Mouse (Mus musculus) adrenal gland, postnatal 36 days (tissue): ENCODE measurements at regions not wholly inside any gene's neighbourhood (a gene's known extent, or its start where the extent isn't known, plus 50 kb on each side); places are given as distances from the start of the nearest gene placed in this dataset.

Source experiments
- DNase-seq, 2 experiments: peaks; one replicate each; pipeline ENCODE4 v3.0.0; 2021; ENCODE audit warnings: mixed read lengths in 1 of 2

GRCm38 (mm10) chr5:118380422-118381293 lies 135.6 kb downstream of the 2410131K14Rik start:
- DNase-seq = peak; percentile 41 to 63

GRCm38 (mm10) chr5:118381294-118381675 lies 136.3 kb downstream of the 2410131K14Rik start:
- DNase-seq = peak; percentile 72 to 78

- DNase-seq = peak; percentile 10 to 54
These were observed 141.1 kb downstream of the 2410131K14Rik start for GRCm38 (mm10) chr5:118386126-118386525.

DNA sequence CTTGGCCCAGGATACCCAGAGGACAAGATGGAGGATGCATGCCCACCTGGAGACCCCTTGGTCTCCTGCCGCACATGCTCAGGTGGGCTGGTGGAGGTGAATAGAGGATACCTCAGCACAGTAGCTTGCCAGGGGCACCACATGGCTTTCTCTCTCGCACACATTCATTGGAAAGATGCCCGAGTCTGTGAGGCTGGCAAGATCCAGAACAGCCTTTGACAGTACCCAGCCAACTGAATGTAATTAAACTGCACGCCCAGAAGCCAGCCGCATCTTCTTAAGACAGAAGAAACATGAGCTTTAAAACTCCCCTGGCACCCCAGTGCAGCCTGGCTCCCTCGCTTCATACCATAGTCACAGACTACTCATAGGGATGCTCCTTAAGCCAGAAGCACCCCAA lies 143.4 kb downstream of the 2410131K14Rik start:
- DNase-seq = no peak

GRCm38 (mm10) chr5:118390691-118391373 lies 145.8 kb downstream of the 2410131K14Rik start:
- no peak for DNase-seq

- peak; percentile 32 to 56 for DNase-seq
These were observed 148.0 kb downstream of the 2410131K14Rik start for GRCm38 (mm10) chr5:118392932-118393487.

DNA sequence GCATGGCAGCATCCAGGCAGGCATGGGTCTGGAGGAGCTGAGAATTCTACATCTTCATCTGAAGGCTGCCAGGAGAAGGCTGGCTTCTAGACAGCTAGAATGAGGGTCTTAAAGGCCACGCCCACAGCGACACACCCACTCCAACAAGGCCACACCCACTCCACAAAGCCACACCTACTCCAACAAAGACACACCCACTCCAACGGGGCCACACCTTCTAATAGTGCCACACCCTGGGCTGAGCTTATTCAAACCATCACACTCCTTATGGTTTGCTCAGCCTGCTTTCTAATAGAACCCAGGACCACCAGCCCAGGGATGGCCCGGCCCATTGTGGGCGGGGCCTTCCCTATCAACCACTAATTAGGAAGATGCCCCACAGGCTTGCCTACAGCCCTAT lies 149.0 kb downstream of the 2410131K14Rik start:
- DNase-seq = no peak

DNA sequence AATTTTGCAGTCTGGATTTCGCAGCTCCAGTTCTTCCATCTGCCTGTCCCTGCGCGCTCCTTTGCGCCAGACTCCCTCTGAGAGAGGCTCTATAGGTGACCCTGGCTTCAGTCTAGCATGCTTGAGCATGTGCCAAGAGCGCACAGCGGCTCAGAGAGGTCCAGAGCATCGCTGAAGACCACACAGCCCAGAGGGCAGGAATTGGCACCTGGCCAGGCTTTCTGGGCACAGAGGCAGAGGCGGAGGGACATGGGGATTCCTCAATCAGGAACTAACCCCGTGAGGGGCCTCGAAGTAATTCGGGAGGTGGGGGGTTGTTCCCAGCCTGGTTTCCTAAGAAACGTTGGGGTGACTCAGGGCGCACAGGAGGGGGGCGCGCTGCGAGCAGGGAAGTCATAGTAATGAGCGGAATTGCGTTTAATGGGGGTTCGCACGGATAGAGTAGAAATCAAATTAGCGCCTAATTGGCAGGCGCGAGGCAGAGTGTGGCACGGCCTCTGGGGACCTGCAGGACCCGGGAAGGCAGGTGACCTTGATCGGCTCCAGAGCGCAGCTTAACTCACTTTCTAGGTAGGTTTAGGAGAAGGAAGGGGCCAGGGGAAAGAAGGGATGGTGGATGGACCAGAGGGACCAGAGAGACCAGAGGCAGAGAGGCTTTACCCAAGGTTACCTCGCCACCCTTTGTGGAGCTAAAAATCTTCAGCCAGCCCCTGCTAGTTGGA lies 151.1 kb downstream of the 2410131K14Rik start:
- DNase-seq = peak; percentile 23 to 39

DNA sequence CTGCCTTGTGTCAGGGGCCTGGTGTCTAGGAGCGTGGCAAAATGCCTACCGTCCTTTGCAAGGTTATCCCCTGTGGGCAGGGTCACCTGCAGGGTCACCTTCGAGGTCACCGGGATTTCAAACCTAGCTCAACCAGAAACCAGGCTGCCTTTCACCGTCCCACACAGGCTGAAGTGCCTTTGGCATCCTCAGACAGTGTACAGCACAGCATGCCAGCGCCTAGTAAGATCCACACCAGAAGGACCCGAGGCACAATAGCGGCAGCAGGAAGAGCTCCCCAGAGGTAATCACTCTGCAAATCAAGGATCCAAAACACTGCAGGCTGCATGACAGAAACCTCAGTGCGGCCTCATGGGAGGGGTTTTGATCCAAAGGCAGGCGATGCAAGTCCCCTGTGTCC lies 155.9 kb downstream of the 2410131K14Rik start:
- DNase-seq = no peak

GRCm38 (mm10) chr5:118404398-118404797 lies 156.1 kb upstream of the Med13l start:
- DNase-seq = no peak

DNA sequence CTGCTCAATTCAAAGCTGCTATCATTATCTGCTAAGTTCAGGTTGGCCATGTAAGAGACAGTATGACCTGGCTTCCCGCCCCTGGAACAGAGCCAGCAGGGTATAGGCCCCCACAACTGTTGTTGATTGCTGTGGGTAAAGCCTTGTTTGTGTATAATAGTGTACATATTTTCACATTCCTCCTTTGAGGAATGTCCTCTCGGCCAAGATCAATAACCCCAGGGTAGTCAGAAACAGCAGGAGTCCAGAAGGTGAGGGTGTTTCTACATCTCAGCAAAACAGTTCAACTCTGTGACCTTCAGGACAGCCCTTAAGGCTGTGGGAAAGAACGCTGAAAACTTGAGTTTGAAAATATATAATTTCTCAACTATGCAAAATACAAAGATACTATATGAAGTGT lies 155.1 kb upstream of the Med13l start:
- no peak for DNase-seq

- no peak for DNase-seq
These were observed 153.0 kb upstream of the Med13l start for GRCm38 (mm10) chr5:118407451-118407850.

GRCm38 (mm10) chr5:118407973-118408372 lies 152.5 kb upstream of the Med13l start:
- DNase-seq = no peak

DNA sequence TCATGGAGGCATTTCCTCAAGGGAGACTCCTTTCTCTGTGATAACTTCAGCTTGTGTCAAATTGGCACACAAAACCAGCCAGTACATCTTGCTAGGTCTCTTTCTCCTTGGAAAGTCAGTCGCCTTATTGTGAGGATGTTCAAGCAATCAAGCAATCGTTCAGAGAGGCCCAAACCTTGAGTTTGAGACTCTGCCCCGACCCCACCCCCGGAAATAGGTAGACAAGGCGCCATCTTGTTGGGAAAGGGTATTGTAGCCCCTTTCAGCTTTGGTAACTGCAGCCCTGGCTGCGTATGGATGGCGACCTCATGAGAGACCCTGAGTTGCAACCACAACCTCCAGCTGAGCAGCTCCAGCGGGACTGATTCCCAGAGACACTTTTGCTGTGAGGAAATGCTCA lies 151.7 kb upstream of the Med13l start:
- DNase-seq = no peak

DNA sequence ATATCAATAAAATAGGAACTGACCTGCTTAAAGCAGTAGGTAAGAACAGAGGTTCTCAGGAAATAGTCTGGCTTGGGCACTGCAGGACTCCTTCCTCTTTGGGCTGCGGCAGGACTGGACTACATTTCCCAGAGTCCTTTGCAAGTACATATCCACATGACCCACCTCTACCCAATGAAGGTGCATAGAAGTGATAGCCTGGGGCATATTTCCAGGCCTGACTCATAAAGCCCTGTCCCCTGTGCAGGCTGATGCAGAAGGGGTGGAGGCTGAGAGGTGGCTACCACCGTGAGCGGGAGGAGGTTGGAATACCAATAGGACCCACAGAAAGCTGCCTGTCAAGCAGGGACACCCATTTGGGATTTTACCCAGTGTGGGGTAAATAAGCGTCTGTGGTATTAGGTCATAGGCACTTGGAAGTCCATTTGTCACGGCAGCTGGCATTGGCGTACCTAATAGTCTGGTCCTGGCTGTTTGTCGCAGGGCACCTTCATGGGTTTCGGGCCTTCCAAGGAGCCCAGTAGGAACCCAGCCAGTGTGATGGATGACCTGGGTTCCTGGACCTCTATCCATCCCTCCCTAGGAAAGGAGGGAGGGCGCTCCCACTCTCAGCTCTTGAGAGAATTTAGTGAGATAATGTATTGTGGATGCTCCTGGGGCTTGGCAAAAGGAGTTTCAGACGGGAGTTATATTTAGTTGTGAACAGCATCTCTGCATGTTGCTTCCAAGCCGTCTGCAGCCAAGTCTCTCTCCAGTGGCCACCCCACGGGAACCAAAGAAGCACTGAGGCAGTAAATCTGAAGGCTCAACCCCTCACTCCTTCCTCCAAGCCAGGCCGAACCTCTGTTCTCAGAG lies 146.8 kb upstream of the Med13l start:
- peak; percentile 75 to 81 for DNase-seq

DNA sequence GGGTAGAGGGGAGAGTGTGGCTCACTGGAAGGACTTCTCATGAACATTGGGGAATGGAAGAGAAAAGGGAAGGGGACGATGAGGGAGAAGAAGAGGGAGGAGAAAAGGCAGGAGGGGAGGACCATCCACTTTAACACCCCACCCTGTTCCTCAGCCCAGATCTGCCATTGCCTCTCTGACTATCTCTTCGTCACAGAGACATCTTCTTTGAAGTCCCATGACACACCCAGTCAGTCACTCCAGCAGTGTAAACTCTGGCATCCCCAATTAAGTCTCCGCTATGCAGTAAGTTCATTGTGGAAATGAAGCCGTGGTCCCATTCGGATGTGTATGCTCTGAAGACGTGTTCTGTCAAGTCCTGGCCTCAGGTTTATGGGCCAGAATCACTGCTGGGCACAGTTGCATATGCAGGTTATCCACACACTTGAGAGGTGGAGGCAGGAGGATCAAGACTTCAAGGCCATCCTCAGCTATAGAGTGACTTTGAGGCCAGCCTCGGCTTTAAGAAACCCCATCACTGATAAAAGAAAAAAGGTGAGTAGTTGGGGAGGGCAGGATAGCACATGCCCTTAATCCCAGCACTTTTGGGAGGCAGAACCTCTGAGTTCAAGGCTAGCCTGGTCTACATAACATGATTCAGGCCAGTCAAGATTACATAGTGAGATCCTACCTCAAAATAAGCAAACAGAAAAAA lies 141.0 kb upstream of the Med13l start:
- DNase-seq = no peak

DNA sequence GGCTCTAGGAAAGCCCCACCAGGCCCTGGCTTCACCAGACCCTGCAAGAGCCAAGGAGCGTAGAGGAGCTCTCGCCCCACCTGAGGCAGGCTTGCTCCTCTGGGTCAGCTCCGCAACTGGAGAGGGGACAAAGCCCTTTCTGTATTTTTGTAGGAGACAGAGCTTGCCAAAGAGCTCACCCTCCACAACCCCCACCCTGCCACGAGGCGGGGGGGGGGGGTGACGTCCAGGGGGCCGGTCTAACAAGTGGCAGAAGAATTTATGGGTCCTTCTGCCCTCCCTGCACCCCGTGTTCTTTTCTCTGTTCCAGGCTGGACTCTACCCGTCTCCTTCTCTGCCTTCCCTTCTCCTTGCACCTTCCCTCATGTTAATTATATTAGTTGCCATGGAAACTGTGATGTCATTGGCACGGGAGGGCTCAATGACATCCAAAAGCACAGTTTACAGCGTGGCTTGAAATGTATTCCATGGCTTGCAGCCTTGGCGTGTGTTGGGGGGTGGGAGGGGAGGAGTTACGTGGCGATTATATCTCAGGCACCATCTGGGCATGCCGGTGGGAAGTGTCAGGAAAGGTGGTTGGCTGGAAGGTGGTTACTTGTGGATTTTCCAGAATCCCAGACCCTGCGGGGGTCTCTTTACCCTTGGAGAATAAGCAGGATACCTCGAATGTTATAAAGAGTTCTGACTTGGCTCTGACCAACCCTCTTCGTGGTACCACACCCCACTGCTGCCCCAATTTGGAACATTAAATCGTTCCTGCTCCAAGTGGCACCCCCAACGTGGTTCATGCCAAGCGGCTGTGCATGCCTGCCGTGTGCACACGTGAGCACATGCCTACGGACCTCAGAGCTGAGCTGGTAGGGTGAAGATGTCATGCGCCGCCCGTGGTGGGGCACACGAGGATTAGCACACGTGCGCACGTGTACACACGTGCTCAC lies 138.3 kb upstream of the Med13l start:
- peak in 1 of 2 experiments; percentile 16 for DNase-seq

GRCm38 (mm10) chr5:118424177-118424576 lies 136.3 kb upstream of the Med13l start:
- no peak for DNase-seq

DNA sequence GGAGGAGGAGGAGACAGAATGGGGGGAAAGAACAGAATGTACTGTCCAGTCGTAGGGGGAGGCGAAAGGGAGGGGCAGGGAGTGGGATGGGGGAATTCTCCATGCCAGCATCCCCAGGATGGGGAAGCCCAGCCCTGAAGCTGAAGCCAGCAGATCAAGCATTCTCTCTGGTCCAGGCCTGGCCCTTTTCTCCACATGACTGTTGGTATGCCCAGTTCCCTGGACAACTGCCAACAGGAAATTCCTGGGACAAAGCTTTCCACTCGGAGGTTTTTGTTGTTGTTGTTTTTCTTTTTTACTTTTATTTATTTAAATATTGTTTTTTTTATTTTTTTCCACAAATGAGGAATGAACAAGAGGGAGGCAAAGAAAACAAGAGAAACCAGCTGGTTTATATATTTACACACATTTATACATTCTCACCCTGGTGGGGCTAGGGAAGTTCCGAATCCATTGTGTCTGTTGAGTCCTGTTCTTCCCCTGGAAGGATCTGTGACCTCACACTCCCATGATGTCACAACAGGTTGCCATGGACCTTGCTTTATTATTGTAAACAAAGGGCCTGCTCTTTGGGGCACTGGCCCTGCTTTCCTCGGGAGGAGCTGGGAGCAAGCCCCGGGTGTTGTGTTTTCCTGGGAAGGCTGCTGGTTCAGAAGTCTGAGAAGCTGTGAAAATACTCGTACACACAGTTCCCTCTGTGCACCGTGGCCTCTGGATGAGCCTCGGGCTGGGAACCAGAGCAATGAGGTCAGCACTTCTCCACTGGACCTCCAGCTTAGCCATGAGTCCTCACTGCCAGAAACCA lies 135.5 kb upstream of the Med13l start:
- peak; percentile 40 to 68 for DNase-seq
